Mouse (Mus musculus): ENCODE measurements around the gene Fam120a. TPM values are rescaled to one million over a fixed set of nuclear protein-coding genes. Genes with fewer than 3 reads are reported as not detected.
A peak's percentile ranks its signal among the peaks of the same experiment; 100 is the strongest.

Gene Fam120a
- polyA plus RNA-seq, 1 experiment from 2014 or later = 24.2 TPM

GRCm38 (mm10) chr13:48948951-48949350, 18.9 kb downstream of the Fam120a start:
- no peak for ATAC-seq
- Histone ChIP-seq H3K27me3 (replicated peaks; ENCODE audit: control insufficient read depth, insufficient read depth, low read length) (no peaks in the 10 kb centered on the region), H3K9ac (ENCODE audit: low read depth, low read length) (no peak overlapping the region), H3K4me3 (ENCODE audit: low read depth, low read length) (no peak overlapping the region), H3K4me1 (replicated peaks; ENCODE audit: control insufficient read depth, insufficient read depth, low read length) (0 out of 2 replicates have a peak, but pooled peaks cover 5% of the 10 kb centered on the region), H3K4me2 (replicated peaks; ENCODE audit: low read depth) (no peak overlapping the region), H3K9me3 (ENCODE audit: control insufficient read depth) (no peaks in the 10 kb centered on the region), H3K27ac (ENCODE audit: low read depth, low read length) (no peak overlapping the region), H3K36me3 (ENCODE audit: control insufficient read depth, insufficient read depth) (peaks cover 23% of the 10 kb centered on the region)
- TF ChIP-seq CTCF (IDR thresholded peaks at IDR 0.05; ENCODE audit: low read depth) = no peak
- 87% methylated on average over 6 of the region's 6 CpGs for WGBS

- no peaks in the 10 kb centered on the region for H3K9me3 ChIP-seq (ENCODE audit: control insufficient read depth)
- no peaks in the 10 kb centered on the region for H3K27me3 ChIP-seq (replicated peaks; ENCODE audit: control insufficient read depth, insufficient read depth, low read length)
- ATAC-seq = no peak
- no peak overlapping the region for H3K4me2 ChIP-seq (replicated peaks; ENCODE audit: low read depth)
- WGBS = 63% methylated on average over 1 of the region's 1 CpGs
- no peaks in the 10 kb centered on the region for H3K4me1 ChIP-seq (replicated peaks; ENCODE audit: control insufficient read depth, insufficient read depth, low read length)
- no peak for TF ChIP-seq CTCF (IDR thresholded peaks at IDR 0.05; ENCODE audit: low read depth)
- H3K36me3 ChIP-seq (ENCODE audit: control insufficient read depth, insufficient read depth) = peaks cover 30% of the 10 kb centered on the region
- no peak overlapping the region for H3K9ac ChIP-seq (ENCODE audit: low read depth, low read length)
- H3K27ac ChIP-seq (ENCODE audit: low read depth, low read length) = no peak overlapping the region
- H3K4me3 ChIP-seq (ENCODE audit: low read depth, low read length) = no peak overlapping the region
Observed at GRCm38 (mm10) chr13:48944571-48944970, 23.2 kb downstream of the Fam120a start.

- Histone ChIP-seq H3K9me3 (ENCODE audit: control insufficient read depth) (no peaks in the 10 kb centered on the region), H3K4me2 (replicated peaks; ENCODE audit: low read depth) (no peak overlapping the region), H3K36me3 (ENCODE audit: control insufficient read depth, insufficient read depth) (peaks cover 23% of the 10 kb centered on the region), H3K27me3 (replicated peaks; ENCODE audit: control insufficient read depth, insufficient read depth, low read length) (no peaks in the 10 kb centered on the region), H3K27ac (ENCODE audit: low read depth, low read length) (no peak overlapping the region), H3K4me3 (ENCODE audit: low read depth, low read length) (no peak overlapping the region), H3K9ac (ENCODE audit: low read depth, low read length) (no peak overlapping the region), H3K4me1 (replicated peaks; ENCODE audit: control insufficient read depth, insufficient read depth, low read length) (no peaks in the 10 kb centered on the region)
- ATAC-seq = peak; percentile 32; the same call in 1 of the 2 replicates
- no peak for TF ChIP-seq CTCF (IDR thresholded peaks at IDR 0.05; ENCODE audit: low read depth)
- 25% methylated on average over 2 of the region's 2 CpGs for WGBS
Observed at GRCm38 (mm10) chr13:48942471-48942870, 25.3 kb downstream of the Fam120a start.

DNA sequence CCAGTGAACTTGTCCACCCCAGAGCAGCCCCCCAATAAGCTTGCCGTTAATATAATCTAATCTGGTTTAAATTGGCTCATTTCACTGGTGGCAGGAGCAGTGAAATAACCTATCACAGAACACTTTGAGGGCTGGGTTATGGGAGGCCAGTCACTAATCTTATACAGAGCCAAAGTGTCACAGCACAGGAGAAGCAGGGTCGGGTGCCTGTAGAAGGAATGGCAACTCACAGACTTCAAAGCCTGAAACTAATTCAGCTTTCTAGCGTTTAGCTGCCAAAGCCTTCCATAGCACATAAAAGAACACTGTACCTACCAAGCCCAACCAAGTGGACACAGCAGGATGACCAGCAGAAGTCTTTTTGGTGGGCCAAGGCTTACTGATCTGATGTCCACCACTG, 26.0 kb downstream of the Fam120a start:
- Histone ChIP-seq H3K9me3 (ENCODE audit: control insufficient read depth) (no peaks in the 10 kb centered on the region), H3K27me3 (replicated peaks; ENCODE audit: control insufficient read depth, insufficient read depth, low read length) (no peaks in the 10 kb centered on the region), H3K9ac (ENCODE audit: low read depth, low read length) (no peak overlapping the region), H3K27ac (ENCODE audit: low read depth, low read length) (no peak overlapping the region), H3K4me2 (replicated peaks; ENCODE audit: low read depth) (no peak overlapping the region), H3K36me3 (ENCODE audit: control insufficient read depth, insufficient read depth) (peaks cover 17% of the 10 kb centered on the region), H3K4me1 (replicated peaks; ENCODE audit: control insufficient read depth, insufficient read depth, low read length) (no peaks in the 10 kb centered on the region), H3K4me3 (ENCODE audit: low read depth, low read length) (no peak overlapping the region)
- TF ChIP-seq CTCF (IDR thresholded peaks at IDR 0.05; ENCODE audit: low read depth) = no peak
- no peak for ATAC-seq
- 62% methylated on average over 3 of the region's 3 CpGs for WGBS

DNA sequence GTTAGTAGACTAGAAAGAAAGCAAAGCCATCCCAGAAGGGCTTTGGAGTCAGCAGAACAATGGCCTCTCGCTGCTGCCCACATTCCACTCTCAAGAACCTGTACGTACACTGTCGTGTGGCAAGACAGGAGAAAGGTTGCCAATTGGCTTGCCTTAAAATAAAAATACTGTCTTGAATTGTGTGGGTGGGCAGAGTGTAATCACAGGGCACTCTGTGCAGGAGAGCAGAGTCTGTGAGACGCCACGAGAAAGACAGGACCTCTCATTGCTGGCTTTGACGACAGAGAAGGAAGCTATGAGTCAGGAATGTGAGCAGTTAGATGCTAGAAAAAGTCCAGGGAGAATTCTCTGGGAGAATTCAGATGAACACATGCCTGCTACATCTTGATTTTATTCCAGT, 33.2 kb downstream of the Fam120a start:
- TF ChIP-seq CTCF (IDR thresholded peaks at IDR 0.05; ENCODE audit: low read depth) = no peak
- H3K4me1 ChIP-seq (replicated peaks; ENCODE audit: control insufficient read depth, insufficient read depth, low read length) = no peaks in the 10 kb centered on the region
- H3K9ac ChIP-seq (ENCODE audit: low read depth, low read length) = no peak overlapping the region
- H3K36me3 ChIP-seq (ENCODE audit: control insufficient read depth, insufficient read depth) = peaks cover 40% of the 10 kb centered on the region
- WGBS = 64% methylated on average over 6 of the region's 6 CpGs
- H3K9me3 ChIP-seq (ENCODE audit: control insufficient read depth) = no peaks in the 10 kb centered on the region
- ATAC-seq = no peak
- no peaks in the 10 kb centered on the region for H3K27me3 ChIP-seq (replicated peaks; ENCODE audit: control insufficient read depth, insufficient read depth, low read length)
- no peak overlapping the region for H3K27ac ChIP-seq (ENCODE audit: low read depth, low read length)
- no peak overlapping the region for H3K4me2 ChIP-seq (replicated peaks; ENCODE audit: low read depth)
- H3K4me3 ChIP-seq (ENCODE audit: low read depth, low read length) = no peak overlapping the region

DNA sequence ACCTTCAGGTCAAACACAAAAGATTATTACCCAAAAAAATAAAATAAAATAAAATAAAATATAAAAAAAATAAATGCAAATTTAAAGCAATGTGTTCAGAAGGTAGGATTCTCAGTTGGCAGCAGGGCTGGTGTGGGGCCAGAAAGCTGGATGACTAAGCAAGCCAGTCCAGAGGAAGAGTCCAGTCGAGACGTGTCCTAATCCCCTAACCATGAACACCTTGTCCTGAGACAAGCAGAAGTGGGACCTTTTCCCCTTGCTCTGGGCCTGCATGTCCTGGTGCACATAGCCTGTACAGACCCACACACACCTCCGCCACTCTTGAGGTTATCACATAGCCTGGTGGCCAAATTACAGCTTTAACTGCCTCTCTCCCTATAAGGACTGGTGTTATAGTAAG, 35.1 kb downstream of the Fam120a start:
- 82% methylated on average over 3 of the region's 3 CpGs for WGBS
- Histone ChIP-seq H3K9me3 (ENCODE audit: control insufficient read depth) (no peaks in the 10 kb centered on the region), H3K4me1 (replicated peaks; ENCODE audit: control insufficient read depth, insufficient read depth, low read length) (no peaks in the 10 kb centered on the region), H3K4me2 (replicated peaks; ENCODE audit: low read depth) (no peak overlapping the region), H3K27me3 (replicated peaks; ENCODE audit: control insufficient read depth, insufficient read depth, low read length) (no peaks in the 10 kb centered on the region), H3K9ac (ENCODE audit: low read depth, low read length) (no peak overlapping the region), H3K27ac (ENCODE audit: low read depth, low read length) (no peak overlapping the region), H3K36me3 (ENCODE audit: control insufficient read depth, insufficient read depth) (peaks cover 51% of the 10 kb centered on the region), H3K4me3 (ENCODE audit: low read depth, low read length) (no peak overlapping the region)
- TF ChIP-seq CTCF (IDR thresholded peaks at IDR 0.05; ENCODE audit: low read depth) = no peak
- no peak for ATAC-seq

GRCm38 (mm10) chr13:48931687-48932086, 36.1 kb downstream of the Fam120a start:
- ATAC-seq = no peak
- H3K27ac ChIP-seq (ENCODE audit: low read depth, low read length) = no peak overlapping the region
- no peak overlapping the region for H3K9ac ChIP-seq (ENCODE audit: low read depth, low read length)
- H3K4me3 ChIP-seq (ENCODE audit: low read depth, low read length) = no peak overlapping the region
- no peaks in the 10 kb centered on the region for H3K4me1 ChIP-seq (replicated peaks; ENCODE audit: control insufficient read depth, insufficient read depth, low read length)
- no peaks in the 10 kb centered on the region for H3K9me3 ChIP-seq (ENCODE audit: control insufficient read depth)
- peaks cover 56% of the 10 kb centered on the region for H3K36me3 ChIP-seq (ENCODE audit: control insufficient read depth, insufficient read depth)
- TF ChIP-seq CTCF (IDR thresholded peaks at IDR 0.05; ENCODE audit: low read depth) = no peak
- no peaks in the 10 kb centered on the region for H3K27me3 ChIP-seq (replicated peaks; ENCODE audit: control insufficient read depth, insufficient read depth, low read length)
- H3K4me2 ChIP-seq (replicated peaks; ENCODE audit: low read depth) = no peak overlapping the region
